Mouse (Mus musculus) left cerebral cortex, adult 9 months (tissue): ENCODE data around the gene Mars2.

Experiments used
- DNase-seq, 2 experiments: peaks; one replicate each; pipeline ENCODE4 v3.0.0; 2022; ENCODE audit warnings: low spot score in 2 of 2

The Mars2 gene

GRCm38 (mm10) chr1:55236890-55237642 lies at the start of gene Mars2:
Gene Mars2 (plus strand): TSS chr1:55237177.
- DNase-seq: peak; percentile 87 to 94

GRCm38 (mm10) chr1:55192015-55192414 lies 45.0 kb upstream of the Mars2 start:
- no peak for DNase-seq

- DNase-seq: no peak
These were observed 44.2 kb upstream of the Mars2 start for GRCm38 (mm10) chr1:55192824-55193223.

- DNase-seq: no peak
These were observed 43.7 kb upstream of the Mars2 start for GRCm38 (mm10) chr1:55193316-55193715.

GRCm38 (mm10) chr1:55194064-55194915 lies 42.7 kb upstream of the Mars2 start:
- DNase-seq: no peak

GRCm38 (mm10) chr1:55195021-55195420 lies 42.0 kb upstream of the Mars2 start:
- DNase-seq: no peak

GRCm38 (mm10) chr1:55196327-55197003 lies 40.5 kb upstream of the Mars2 start:
- DNase-seq: no peak

GRCm38 (mm10) chr1:55198719-55199118 lies 38.3 kb upstream of the Mars2 start:
- DNase-seq: no peak

- DNase-seq: peak in 1 of 2 experiments; percentile 55
These were observed 34.9 kb upstream of the Mars2 start for GRCm38 (mm10) chr1:55201850-55202752.

GRCm38 (mm10) chr1:55205808-55206327 lies 31.1 kb upstream of the Mars2 start:
- no peak for DNase-seq

GRCm38 (mm10) chr1:55207561-55207960 lies 29.4 kb upstream of the Mars2 start:
- no peak for DNase-seq

GRCm38 (mm10) chr1:55208500-55209140 lies 28.4 kb upstream of the Mars2 start:
- DNase-seq: no peak

GRCm38 (mm10) chr1:55210202-55210965 lies 26.6 kb upstream of the Mars2 start:
- DNase-seq: no peak

GRCm38 (mm10) chr1:55211081-55211480 lies 25.9 kb upstream of the Mars2 start:
- DNase-seq: no peak

- no peak for DNase-seq
These were observed 24.2 kb upstream of the Mars2 start for GRCm38 (mm10) chr1:55212771-55213170.

- DNase-seq: no peak
These were observed 23.5 kb upstream of the Mars2 start for GRCm38 (mm10) chr1:55213475-55213874.

GRCm38 (mm10) chr1:55213936-55214335 lies 23.0 kb upstream of the Mars2 start:
- DNase-seq: no peak

GRCm38 (mm10) chr1:55215185-55215813 lies 21.7 kb upstream of the Mars2 start:
- no peak for DNase-seq

- DNase-seq: no peak
These were observed 19.8 kb upstream of the Mars2 start for GRCm38 (mm10) chr1:55217191-55217590.
